Mouse (Mus musculus): ENCODE data around the gene Cdk5rap3.

DNA sequence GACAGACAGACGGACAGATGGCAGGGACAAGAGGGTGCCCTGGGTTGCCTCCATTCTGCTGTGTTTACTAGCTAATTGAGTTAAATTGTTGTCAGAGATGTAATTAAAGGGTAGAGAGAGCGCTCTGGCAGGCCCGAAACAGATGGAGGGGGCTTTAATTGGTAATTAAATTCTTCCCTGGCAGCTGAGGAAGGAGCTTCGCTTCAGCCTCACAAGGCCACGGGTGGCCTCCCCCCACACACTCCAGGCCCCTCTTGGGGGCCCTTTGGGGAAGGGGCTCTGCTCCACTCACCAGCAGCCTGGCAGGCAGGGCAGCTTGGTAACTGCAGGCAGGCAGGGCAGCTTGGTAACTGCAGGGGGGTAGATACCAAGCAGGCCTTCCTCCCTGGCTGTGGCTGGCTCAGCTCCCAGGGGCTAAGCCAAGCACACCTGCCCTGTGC, 30.4 kb downstream of the Cdk5rap3 start:
- TF ChIP-seq CTCF (IDR thresholded peaks at IDR 0.05; ENCODE audit: insufficient read depth, low read length): no peak
- no peak for TF ChIP-seq POLR2A (IDR thresholded peaks at IDR 0.05; ENCODE audit: borderline replicate concordance, extremely low read depth, low read depth, low read length)
